Mouse (Mus musculus) spleen, postnatal 36 days (tissue): ENCODE measurements around the gene B3glct.

Experiments used
- DNase-seq, 2 experiments: peaks; one replicate each; pipeline ENCODE4 v3.0.0; 2022; ENCODE audit warnings: low spot score in 2 of 2, mixed read lengths in 1 of 2

Gene B3glct

GRCm38 (mm10) chr5:149663417-149663816 lies 14.6 kb upstream of the B3glct start:
- DNase-seq = no peak

- no peak for DNase-seq
Measured at GRCm38 (mm10) chr5:149677196-149677595, 834 bp upstream of the B3glct start.

- DNase-seq = no peak
Measured at GRCm38 (mm10) chr5:149678990-149679348, 939 bp downstream of the B3glct start.

- DNase-seq = no peak
Measured at GRCm38 (mm10) chr5:149679362-149679761, 1.3 kb downstream of the B3glct start.

- no peak for DNase-seq
Measured at GRCm38 (mm10) chr5:149679886-149680285, 1.9 kb downstream of the B3glct start.

GRCm38 (mm10) chr5:149680946-149681345 lies 2.9 kb downstream of the B3glct start:
- no peak for DNase-seq

GRCm38 (mm10) chr5:149689860-149690259 lies 11.8 kb downstream of the B3glct start:
- DNase-seq = no peak

GRCm38 (mm10) chr5:149692548-149692947 lies 14.5 kb downstream of the B3glct start:
- DNase-seq = no peak

GRCm38 (mm10) chr5:149693200-149693599 lies 15.2 kb downstream of the B3glct start:
- no peak for DNase-seq

GRCm38 (mm10) chr5:149693968-149694367 lies 15.9 kb downstream of the B3glct start:
- DNase-seq = no peak

GRCm38 (mm10) chr5:149695077-149695750 lies 17.2 kb downstream of the B3glct start:
- DNase-seq = no peak

GRCm38 (mm10) chr5:149702770-149703169 lies 24.7 kb downstream of the B3glct start:
- no peak for DNase-seq

- DNase-seq = no peak
Measured at GRCm38 (mm10) chr5:149711545-149711944, 33.5 kb downstream of the B3glct start.

- DNase-seq = peak in 1 of 2 experiments; percentile 12
Measured at GRCm38 (mm10) chr5:149713170-149713774, 35.2 kb downstream of the B3glct start.

GRCm38 (mm10) chr5:149713834-149714233 lies 35.8 kb downstream of the B3glct start:
- no peak for DNase-seq

- DNase-seq = no peak
Measured at GRCm38 (mm10) chr5:149715571-149716328, 37.7 kb downstream of the B3glct start.

- no peak for DNase-seq
Measured at GRCm38 (mm10) chr5:149716329-149716690, 38.3 kb downstream of the B3glct start.

- DNase-seq = no peak
Measured at GRCm38 (mm10) chr5:149731776-149732175, 53.7 kb downstream of the B3glct start.

- DNase-seq = no peak
Measured at GRCm38 (mm10) chr5:149737210-149737609, 59.2 kb downstream of the B3glct start.

GRCm38 (mm10) chr5:149740145-149740544 lies 62.1 kb downstream of the B3glct start:
- DNase-seq = no peak

- no peak for DNase-seq
Measured at GRCm38 (mm10) chr5:149740703-149741102, 62.7 kb downstream of the B3glct start.

GRCm38 (mm10) chr5:149742286-149742685 lies 64.3 kb downstream of the B3glct start:
- no peak for DNase-seq

- DNase-seq = no peak
Measured at GRCm38 (mm10) chr5:149745079-149745478, 67.0 kb downstream of the B3glct start.
